Comparison of ENCODE assay signal across 8 mouse cellular contexts in the genomic region with DNA sequence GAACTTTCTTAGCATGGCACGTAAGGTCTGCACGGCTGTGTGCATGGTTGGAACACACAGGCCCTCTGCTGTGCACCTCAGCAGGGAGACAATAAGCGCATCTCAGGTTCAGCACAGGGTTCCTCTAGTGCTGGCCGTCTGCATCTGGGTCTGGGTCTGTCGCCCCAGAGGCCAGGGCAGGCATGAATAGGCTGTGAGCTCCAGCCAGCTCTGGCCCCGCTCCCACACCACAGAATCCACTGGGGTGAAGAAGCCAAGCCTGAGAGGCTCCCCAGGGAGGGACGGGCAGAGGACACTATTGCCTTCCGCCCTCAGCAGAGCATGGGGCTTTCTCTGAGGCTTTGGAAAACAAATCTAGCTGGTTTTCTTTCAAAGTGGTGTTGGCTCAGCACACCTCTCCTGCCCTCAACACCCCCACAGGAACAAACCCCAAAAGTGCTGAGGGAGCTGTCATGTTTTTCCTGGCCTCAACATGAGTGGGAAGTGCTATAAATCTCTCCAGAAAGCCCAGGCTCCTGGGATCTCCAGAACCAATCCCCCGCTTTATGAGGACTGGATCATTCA.
DNase-seq lines count a peak whose midpoint lies in the region; ATAC-seq and TF ChIP-seq lines count a peak whose summit lies in the region.

No protein-coding gene starts in this region.

- no peaks in the 10 kb centered on the region for H3K9me3 ChIP-seq in neural tube, embryonic 13.5 days
- H3K9me3 ChIP-seq in heart, postnatal 0 days (replicated peaks; ENCODE audit: control insufficient read depth, low read length): no peaks in the 10 kb centered on the region

- H3K4me1 ChIP-seq in neural tube, embryonic 13.5 days (replicated peaks): peaks cover 43% of the 10 kb centered on the region
- H3K4me1 ChIP-seq in heart, postnatal 0 days (ENCODE audit: control insufficient read depth, insufficient read depth): peaks cover 16% of the 10 kb centered on the region; the same call in 1 of the 2 replicates

- ATAC-seq in neural tube, embryonic 13.5 days (ENCODE audit: low read depth): peak; percentile 49; the same call in 1 of the 2 replicates
- ATAC-seq in heart, postnatal 0 days (ENCODE audit: insufficient read depth, low read depth): peak; percentile 31; the same call in 1 of the 2 replicates

- H3K27ac ChIP-seq in neural tube, embryonic 13.5 days (replicated peaks): peak overlapping the region; percentile 46; the same call in 1 of the 2 replicates
- H3K27ac ChIP-seq in heart, postnatal 0 days (ENCODE audit: low read depth): peak overlapping the region; percentile 72

- no peaks in the 10 kb centered on the region for H3K27me3 ChIP-seq in neural tube, embryonic 13.5 days
- no peaks in the 10 kb centered on the region for H3K27me3 ChIP-seq in heart, postnatal 0 days (ENCODE audit: control insufficient read depth, insufficient read depth, low read length)

- no peak for TF ChIP-seq EP300 in heart, postnatal 0 days (IDR thresholded peaks at IDR 0.05; ENCODE audit: low read depth)

- peak; percentile 64 for DNase-seq in adrenal gland, postnatal 10 days
- no peak for DNase-seq in adrenal gland, adult (ENCODE audit: inconsistent age in 2 of 2, low spot score in 1 of 2)
- no peak for DNase-seq in neural tube, embryonic 10.5 days (ENCODE audit: extremely low spot score, low spot score)
- DNase-seq in heart, postnatal 0 days (ENCODE audit: low spot score): no peak
- DNase-seq in kidney, postnatal 4 days: peak; percentile 50 to 59
- DNase-seq in thymus, postnatal 25 days: no peak
- DNase-seq in left cerebral cortex, adult 9 months (ENCODE audit: low spot score in 2 of 2): no peak

- no peak overlapping the region for H3K4me2 ChIP-seq in neural tube, embryonic 13.5 days
- no peak overlapping the region for H3K4me2 ChIP-seq in heart, postnatal 0 days (ENCODE audit: low read depth, low read length)

- peaks cover 7% of the 10 kb centered on the region; the same call in 1 of the 2 replicates for H3K36me3 ChIP-seq in neural tube, embryonic 13.5 days
- H3K36me3 ChIP-seq in heart, postnatal 0 days (replicated peaks; ENCODE audit: control insufficient read depth, insufficient read depth, low read length): no peaks in the 10 kb centered on the region

- no peak overlapping the region for H3K9ac ChIP-seq in neural tube, embryonic 13.5 days
- H3K9ac ChIP-seq in heart, postnatal 0 days (replicated peaks; ENCODE audit: low read depth, low read length): no peak overlapping the region

- no peak overlapping the region for H3K4me3 ChIP-seq in neural tube, embryonic 13.5 days
- no peak overlapping the region for H3K4me3 ChIP-seq in heart, postnatal 0 days (ENCODE audit: low read depth, low read length)

- WGBS in neural tube, embryonic 13.5 days: 58% methylated on average over 9 of the region's 9 CpGs
- WGBS in heart, postnatal 0 days: 64% methylated on average over 9 of the region's 9 CpGs

- no peak for TF ChIP-seq CTCF in heart, postnatal 0 days (IDR thresholded peaks at IDR 0.05; ENCODE audit: low read depth)

Comparison
In these comparisons a context has a peak if more than half of its experiments do, and no peak if none do; other contexts are left out.
1. DNase-seq: peak in adrenal gland, postnatal 10 days (single experiment) and kidney, postnatal 4 days (2 of 2); none in adrenal gland, adult (0 of 2), neural tube, embryonic 10.5 days (single experiment), heart, postnatal 0 days (single experiment), thymus, postnatal 25 days (single experiment) and left cerebral cortex, adult 9 months (0 of 2).